ENCODE assay signal across 9 mouse cellular contexts in genomic region chr5:106694683-106695082, GRCm38 (mm10). TPM values are rescaled to one million over a fixed set of nuclear protein-coding genes. Genes with fewer than 3 reads are reported as not detected.
DNase-seq lines count a peak whose midpoint lies in the region; ATAC-seq and TF ChIP-seq lines count a peak whose summit lies in the region.
"Had no signal": no experiment of that assay in that cellular context is flagged by ENCODE, and none has a peak within 500 bp of the region (broad histone marks: within the 10 kb centered on the region; RNA-seq: fewer than 3 reads in every experiment).

No protein-coding gene starts in this region.

- TF ChIP-seq POLR2A in MEL (IDR thresholded peaks at IDR 0.05; ENCODE audit: control insufficient read depth in 1 of 2, insufficient read depth in 1 of 2, low read depth in 1 of 2, low read length in 2 of 2, poor library complexity in 1 of 2), result no peak

- H3K4me2 ChIP-seq in heart, embryonic 13.5 days, result peak overlapping the region; percentile 90
- peak overlapping the region; percentile 89 for H3K4me2 ChIP-seq in hindbrain, embryonic 14.5 days (replicated peaks)
- H3K4me2 ChIP-seq in midbrain, embryonic 12.5 days (replicated peaks), result peak overlapping the region; percentile 74

- H3K9me3 ChIP-seq in heart, embryonic 13.5 days, result no peaks in the 10 kb centered on the region
- H3K9me3 ChIP-seq in MEL (replicated peaks; ENCODE audit: insufficient read depth, low read length), result no peaks in the 10 kb centered on the region
- H3K9me3 ChIP-seq in hindbrain, embryonic 14.5 days (ENCODE audit: control insufficient read depth, low read length), result no peaks in the 10 kb centered on the region
- no peaks in the 10 kb centered on the region for H3K9me3 ChIP-seq in midbrain, embryonic 12.5 days

- DNase-seq in heart, postnatal 14 days, result no peak
- DNase-seq in MEL (ENCODE audit: low read depth, low spot score), result no peak
- DNase-seq in hindbrain, embryonic 14.5 days (ENCODE audit: low spot score), result no peak
- DNase-seq in cerebellum, adult 9-11 months, result no peak
- no peak for DNase-seq in layer of hippocampus, postnatal 14 days (ENCODE audit: low spot score in 2 of 2)
- no peak for DNase-seq in cerebellum, adult 8-10 months
- DNase-seq: gastrocnemius, postnatal 10 days had no signal

- TF ChIP-seq RAD21 in MEL (IDR thresholded peaks at IDR 0.05; ENCODE audit: low read depth, low read length), result no peak

- H3K4me1 ChIP-seq in heart, embryonic 13.5 days, result peaks cover 44% of the 10 kb centered on the region
- H3K4me1 ChIP-seq in MEL (ENCODE audit: control insufficient read depth in 1 of 2, insufficient read depth in 2 of 2, low read length in 2 of 2), result peaks cover 3 to 11% of the 10 kb centered on the region in 2 experiments
- H3K4me1 ChIP-seq in hindbrain, embryonic 14.5 days (replicated peaks; ENCODE audit: control insufficient read depth, insufficient read depth, low read length), result peaks cover 27% of the 10 kb centered on the region
- peaks cover 44% of the 10 kb centered on the region for H3K4me1 ChIP-seq in midbrain, embryonic 12.5 days

- no peak for TF ChIP-seq CTCF in MEL (IDR thresholded peaks at IDR 0.05 in 2 of 3, conservative IDR thresholded peaks at IDR 0.05 in 1 of 3; ENCODE audit: control insufficient read depth in 1 of 3, insufficient read depth in 1 of 3, low read depth in 2 of 3, low read length in 3 of 3, poor library complexity in 1 of 3, severe bottlenecking in 1 of 3)

- peak overlapping the region; percentile 75 for H3K4me3 ChIP-seq in heart, embryonic 13.5 days
- peak overlapping the region in 1 of 2 experiments; percentile 76; a peak in 2 of 4 replicates for H3K4me3 ChIP-seq in MEL (ENCODE audit: control insufficient read depth in 1 of 2, insufficient read depth in 1 of 2, low read depth in 2 of 2, low read length in 2 of 2)
- H3K4me3 ChIP-seq in hindbrain, embryonic 14.5 days (replicated peaks; ENCODE audit: low read length), result peak overlapping the region; percentile 91; the same call in 1 of the 2 replicates
- peak overlapping the region; percentile 67 for H3K4me3 ChIP-seq in midbrain, embryonic 12.5 days

- H3K27ac ChIP-seq in heart, embryonic 13.5 days (replicated peaks), result peak overlapping the region; percentile 99; the same call in 1 of the 2 replicates
- H3K27ac ChIP-seq in MEL (ENCODE audit: control insufficient read depth, low read depth, low read length), result no peak overlapping the region
- no peak overlapping the region for H3K27ac ChIP-seq in hindbrain, embryonic 14.5 days
- no peak overlapping the region for H3K27ac ChIP-seq in midbrain, embryonic 12.5 days (replicated peaks)

- WGBS in heart, embryonic 13.5 days, result 91% methylated on average over 1 of the region's 1 CpGs
- WGBS in hindbrain, embryonic 14.5 days, result 79% methylated on average over 1 of the region's 1 CpGs
- 100% methylated on average over 1 of the region's 1 CpGs for WGBS in midbrain, embryonic 12.5 days

- H3K36me3 ChIP-seq in heart, embryonic 13.5 days, result peaks cover 29% of the 10 kb centered on the region
- H3K36me3 ChIP-seq in MEL (ENCODE audit: control insufficient read depth in 1 of 2, insufficient read depth in 2 of 2, low read length in 2 of 2), result peaks cover 18 to 28% of the 10 kb centered on the region in 2 experiments
- peaks cover 14% of the 10 kb centered on the region for H3K36me3 ChIP-seq in hindbrain, embryonic 14.5 days (replicated peaks; ENCODE audit: control insufficient read depth, insufficient read depth)
- peaks cover 3% of the 10 kb centered on the region; the same call in 1 of the 2 replicates for H3K36me3 ChIP-seq in midbrain, embryonic 12.5 days

- no peaks in the 10 kb centered on the region for H3K27me3 ChIP-seq in heart, embryonic 13.5 days (replicated peaks)
- no peaks in the 10 kb centered on the region for H3K27me3 ChIP-seq in MEL (ENCODE audit: control insufficient read depth in 1 of 2, insufficient read depth in 2 of 2, low read length in 2 of 2)
- H3K27me3 ChIP-seq in hindbrain, embryonic 14.5 days (ENCODE audit: control insufficient read depth, insufficient read depth, low read length), result no peaks in the 10 kb centered on the region
- no peaks in the 10 kb centered on the region for H3K27me3 ChIP-seq in midbrain, embryonic 12.5 days

- ATAC-seq in heart, embryonic 13.5 days (ENCODE audit: extremely low read depth, insufficient number of reproducible peaks, low FRiP score, low TSS enrichment), result no peak
- ATAC-seq in hindbrain, embryonic 14.5 days (ENCODE audit: low FRiP score), result no peak
- ATAC-seq in midbrain, embryonic 12.5 days (ENCODE audit: low FRiP score, low read depth), result no peak

- intact Hi-C loops in heart, postnatal 14 days (cut with DNase I), result loop anchor here (2.0 to 5.0 kb wide), 2 partner anchors 18 to 108 kb away; no protein-coding TSS in a partner anchor

- no peak for TF ChIP-seq EP300 in MEL (IDR thresholded peaks at IDR 0.05; ENCODE audit: low read depth in 1 of 2, low read length in 2 of 2)

- peak overlapping the region; percentile 99 for H3K9ac ChIP-seq in heart, embryonic 13.5 days
- H3K9ac ChIP-seq in MEL (ENCODE audit: control insufficient read depth, low read depth, low read length, poor library complexity, severe bottlenecking), result peak overlapping the region; percentile 94
- H3K9ac ChIP-seq in hindbrain, embryonic 14.5 days, result 0 out of 2 replicates have a peak overlapping the region, but pooled peaks have one; percentile 96
- H3K9ac ChIP-seq in midbrain, embryonic 12.5 days (replicated peaks), result peak overlapping the region; percentile 80; the same call in 1 of the 2 replicates

- H3K79me2 ChIP-seq in MEL (ENCODE audit: control insufficient read depth, insufficient read depth, low read length, poor library complexity), result peaks cover 52% of the 10 kb centered on the region

TF ChIP-seq in MEL, 35 proteins besides CTCF, POLR2A, EP300 and RAD21:
- TF ChIP-seq ZNF384 (IDR thresholded peaks at IDR 0.05; ENCODE audit: low read depth, low read length) (peak; percentile 67; the same call in 1 of the 2 replicates), TBP (IDR thresholded peaks at IDR 0.05; ENCODE audit: low read depth, low read length) (no peak), USF2 (IDR thresholded peaks at IDR 0.05; ENCODE audit: borderline replicate concordance in 1 of 2, insufficient read depth in 1 of 2, low read depth in 1 of 2, low read length in 2 of 2) (no peak), ETS1 (IDR thresholded peaks at IDR 0.05; ENCODE audit: low read depth, low read length) (no peak)
TF ChIP-seq in MEL: peak in this region for 1.

RNA-seq across cellular contexts. Expression of gene Zfp644, which starts 2.4 kb away (rescaled TPM):
- 38.5 and 48.7 TPM in 2 replicates for polyA plus RNA-seq in heart, embryonic 13.5 days (2015; fragmentation: Nextera tagmentation; extraction: Ambion mirVana)
- 10 to 100 TPM; 66.0 to 70.4 TPM for total RNA-seq in heart, postnatal 14 days (2021)
- 32.5 and 34.4 TPM in 2 replicates for total RNA-seq in MEL (2012; rRNA removed)
- polyA plus RNA-seq in MEL (2012; ENCODE audit: insufficient read depth in 1 of 2, insufficient read length in 2 of 2, low read depth in 1 of 2, low replicate concordance in 2 of 2, missing spikeins in 1 of 2), result 10 to 100 TPM; 23.4 to 72.3 TPM
- 88.8 and 104 TPM in 2 replicates for polyA plus RNA-seq in hindbrain, embryonic 14.5 days (2014; fragmentation: Nextera tagmentation; extraction: Ambion mirVana)
- 82.0 and 85.8 TPM in 2 replicates for polyA plus RNA-seq in midbrain, embryonic 12.5 days (2016; fragmentation: Nextera tagmentation; extraction: Ambion mirVana)
- 10 to 100 TPM; 85.1 to 91.0 TPM for total RNA-seq in layer of hippocampus, postnatal 14 days (2021)
